Mouse (Mus musculus): ENCODE results near the gene Taz. TPM values are rescaled to one million over a fixed set of nuclear protein-coding genes. Genes with fewer than 3 reads are reported as not detected.
A peak's percentile ranks its signal among the peaks of the same experiment; 100 is the strongest.

Gene Taz
- total and polyA plus RNA-seq, 3 experiments: 28.0 to 34.1 TPM; not detected in 1

- no peaks in the 10 kb centered on the region for H3K9me3 ChIP-seq (replicated peaks; ENCODE audit: insufficient read depth, low read length)
- peak overlapping the region; percentile 43 for H3K9ac ChIP-seq (ENCODE audit: control insufficient read depth, low read depth, low read length, poor library complexity, severe bottlenecking)
- H3K4me3 ChIP-seq (ENCODE audit: control insufficient read depth in 1 of 2, insufficient read depth in 1 of 2, low read depth in 2 of 2, low read length in 2 of 2): 0 out of 4 replicates have a peak overlapping the region, but pooled peaks of 1 of the 2 experiments have one; percentile 19
- H3K79me2 ChIP-seq (ENCODE audit: control insufficient read depth, insufficient read depth, low read length, poor library complexity): peaks cover 19% of the 10 kb centered on the region
- peaks cover 0 to 13% of the 10 kb centered on the region in 2 experiments; a peak in 2 of 4 replicates for H3K36me3 ChIP-seq (ENCODE audit: control insufficient read depth in 1 of 2, insufficient read depth in 2 of 2, low read length in 2 of 2)
- DNase-seq (ENCODE audit: low read depth, low spot score): peak; percentile 63
- H3K4me1 ChIP-seq (ENCODE audit: control insufficient read depth in 1 of 2, insufficient read depth in 2 of 2, low read length in 2 of 2): peaks cover 0 to 10% of the 10 kb centered on the region in 2 experiments; a peak in 3 of 4 replicates
- H3K27me3 ChIP-seq (ENCODE audit: control insufficient read depth in 1 of 2, insufficient read depth in 2 of 2, low read length in 2 of 2): no peaks in the 10 kb centered on the region
- TF ChIP-seq MAFK (IDR thresholded peaks at IDR 0.05; ENCODE audit: borderline replicate concordance, low read depth, low read length) (0 out of 2 replicates have a peak, but pooled peaks have one; percentile 39), ELF1 (IDR thresholded peaks at IDR 0.05; ENCODE audit: low read depth, low read length) (no peak), POLR2A (IDR thresholded peaks at IDR 0.05; ENCODE audit: control insufficient read depth in 1 of 2, insufficient read depth in 1 of 2, low read depth in 1 of 2, low read length in 2 of 2, poor library complexity in 1 of 2) (peak; percentile 49 to 90; a peak in 3 of 4 replicates), ZMIZ1 (IDR thresholded peaks at IDR 0.05; ENCODE audit: low read depth, low read length) (peak; percentile 85; the same call in 1 of the 2 replicates), MAZ (IDR thresholded peaks at IDR 0.05; ENCODE audit: low read depth, low read length) (no peak), E2F4 (IDR thresholded peaks at IDR 0.05; ENCODE audit: borderline replicate concordance, low read depth, low read length) (0 out of 2 replicates have a peak, but pooled peaks have one; percentile 66), POLR2AphosphoS5 (IDR thresholded peaks at IDR 0.05; ENCODE audit: borderline replicate concordance, low read depth, low read length) (no peak), CHD2 (IDR thresholded peaks at IDR 0.05; ENCODE audit: low read length) (peak; percentile 37; the same call in 1 of the 2 replicates), SMC3 (IDR thresholded peaks at IDR 0.05; ENCODE audit: low read depth, low read length) (no peak; the same call in 1 of the 2 replicates), NELFE (IDR thresholded peaks at IDR 0.05; ENCODE audit: low read depth, low read length) (peak; percentile 14; the same call in 1 of the 2 replicates), MAX (IDR thresholded peaks at IDR 0.05; ENCODE audit: low read length) (no peak), POLR2AphosphoS2 (IDR thresholded peaks at IDR 0.05; ENCODE audit: low read length) (peak; percentile 100)
- H3K27ac ChIP-seq (ENCODE audit: control insufficient read depth, low read depth, low read length): peak overlapping the region; percentile 2
Measured at GRCm38 (mm10) chrX:74273422-74274322, 8.0 kb upstream of the Taz start.

DNA sequence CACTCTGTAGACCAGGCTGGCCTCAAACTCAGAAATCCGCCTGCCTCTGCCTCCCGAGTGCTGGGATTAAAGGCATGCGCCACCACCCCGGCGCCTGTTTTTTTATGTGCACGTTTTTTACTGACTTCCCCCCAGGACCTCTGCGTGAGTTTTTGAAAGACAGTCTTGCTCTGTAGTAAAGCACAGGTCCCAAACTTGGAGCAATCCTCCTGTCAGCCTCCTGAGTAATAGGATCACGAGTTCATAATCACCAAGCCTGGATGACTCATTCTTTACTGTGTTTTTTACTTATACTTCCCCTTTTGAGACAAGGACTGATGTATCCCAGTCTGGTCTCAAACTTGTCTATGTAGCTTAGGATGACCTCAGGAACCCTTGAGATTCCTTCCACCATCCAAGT lies 3.8 kb upstream of the Taz start:
- peaks cover 0 to 10% of the 10 kb centered on the region in 2 experiments; a peak in 2 of 4 replicates for H3K36me3 ChIP-seq (ENCODE audit: control insufficient read depth in 1 of 2, insufficient read depth in 2 of 2, low read length in 2 of 2)
- TF ChIP-seq USF1 (IDR thresholded peaks at IDR 0.05; ENCODE audit: low read depth, low read length) (0 out of 2 replicates have a peak, but pooled peaks have one; percentile 14), EP300 (IDR thresholded peaks at IDR 0.05; ENCODE audit: low read depth in 1 of 2, low read length in 2 of 2) (peak in 1 of 2 experiments; percentile 35; a peak in 1 of 4 replicates), E2F4 (IDR thresholded peaks at IDR 0.05; ENCODE audit: borderline replicate concordance, low read depth, low read length) (no peak), MYC (IDR thresholded peaks at IDR 0.05; ENCODE audit: low read depth, low read length) (peak; percentile 53; the same call in 1 of the 2 replicates), JUND (IDR thresholded peaks at IDR 0.05; ENCODE audit: low read depth, low read length) (peak; percentile 81; the same call in 1 of the 2 replicates), BHLHE40 (IDR thresholded peaks at IDR 0.05; ENCODE audit: borderline replicate concordance, low read depth, low read length) (peak; percentile 23; the same call in 1 of the 2 replicates), GATA1 (IDR thresholded peaks at IDR 0.05; ENCODE audit: low read depth, low read length) (no peak), POLR2AphosphoS2 (IDR thresholded peaks at IDR 0.05; ENCODE audit: low read length) (no peak), SIN3A (IDR thresholded peaks at IDR 0.05; ENCODE audit: low read length) (peak; percentile 45; the same call in 1 of the 2 replicates), ETS1 (IDR thresholded peaks at IDR 0.05; ENCODE audit: low read depth, low read length) (peak; percentile 75)
- H3K27ac ChIP-seq (ENCODE audit: control insufficient read depth, low read depth, low read length): peak overlapping the region; percentile 61
- H3K27me3 ChIP-seq (ENCODE audit: control insufficient read depth in 1 of 2, insufficient read depth in 2 of 2, low read length in 2 of 2): no peaks in the 10 kb centered on the region
- H3K9ac ChIP-seq (ENCODE audit: control insufficient read depth, low read depth, low read length, poor library complexity, severe bottlenecking): no peak overlapping the region
- H3K9me3 ChIP-seq (replicated peaks; ENCODE audit: insufficient read depth, low read length): no peaks in the 10 kb centered on the region
- peak; percentile 86 for DNase-seq (ENCODE audit: low read depth, low spot score)
- H3K79me2 ChIP-seq (ENCODE audit: control insufficient read depth, insufficient read depth, low read length, poor library complexity): peaks cover 3% of the 10 kb centered on the region
- H3K4me3 ChIP-seq (ENCODE audit: control insufficient read depth in 1 of 2, insufficient read depth in 1 of 2, low read depth in 2 of 2, low read length in 2 of 2): no peak overlapping the region
- peaks cover 0 to 8% of the 10 kb centered on the region in 2 experiments; a peak in 2 of 4 replicates for H3K4me1 ChIP-seq (ENCODE audit: control insufficient read depth in 1 of 2, insufficient read depth in 2 of 2, low read length in 2 of 2)
